Mouse (Mus musculus) T-cell, adult 2 months (primary cell): ENCODE data around the gene Samd8.

Source experiments
- DNase-seq: peaks from one replicate; pipeline ENCODE4 v3.0.0; 2022; ENCODE audit warnings: low spot score

The Samd8 gene

DNA sequence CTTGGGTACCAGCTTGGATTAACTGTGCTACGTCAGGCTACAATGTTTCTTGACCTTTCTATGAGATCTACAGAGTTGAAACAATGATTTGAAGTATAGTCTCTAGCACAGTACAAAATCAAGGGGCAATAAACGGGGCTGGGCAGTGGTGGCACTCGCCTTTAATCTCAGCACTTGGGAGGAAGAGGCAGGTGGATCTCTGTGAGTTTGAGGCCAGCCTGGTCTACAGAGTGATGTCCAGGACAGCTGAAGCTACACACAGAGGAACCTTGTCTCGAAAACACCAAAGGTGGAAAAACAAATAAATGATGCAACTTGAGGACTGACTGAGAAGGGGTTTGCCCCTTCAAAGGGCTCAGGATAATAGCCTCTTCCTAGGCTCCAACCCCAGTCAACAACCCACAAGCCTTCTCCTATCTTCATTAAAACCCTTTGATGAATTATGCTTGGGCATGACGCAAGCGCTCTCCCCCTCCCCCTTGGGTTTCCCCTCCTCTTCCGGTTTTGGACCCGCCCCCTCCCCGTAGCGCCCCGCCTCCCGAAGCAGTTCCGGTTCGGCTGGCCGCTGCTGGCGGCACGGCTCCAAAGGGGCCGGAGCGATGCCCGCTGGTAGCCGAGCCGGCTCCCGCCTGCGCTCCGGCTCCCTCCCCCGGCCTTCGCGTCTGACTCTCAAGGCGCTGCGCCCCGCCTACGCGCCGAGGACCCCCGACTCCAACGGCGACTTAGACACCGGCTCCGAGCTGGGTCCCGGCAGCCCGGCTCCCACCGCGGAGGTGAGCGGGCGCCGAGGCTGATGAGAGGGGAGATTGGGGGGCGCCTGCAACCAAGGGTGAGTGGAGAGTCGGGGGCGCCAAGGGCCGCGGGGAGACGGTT, at the start of gene Samd8:
TSS of gene Samd8 (plus strand) at position 524 of the 873 bp plus-strand sequence.
- DNase-seq, result peak; percentile 85

DNA sequence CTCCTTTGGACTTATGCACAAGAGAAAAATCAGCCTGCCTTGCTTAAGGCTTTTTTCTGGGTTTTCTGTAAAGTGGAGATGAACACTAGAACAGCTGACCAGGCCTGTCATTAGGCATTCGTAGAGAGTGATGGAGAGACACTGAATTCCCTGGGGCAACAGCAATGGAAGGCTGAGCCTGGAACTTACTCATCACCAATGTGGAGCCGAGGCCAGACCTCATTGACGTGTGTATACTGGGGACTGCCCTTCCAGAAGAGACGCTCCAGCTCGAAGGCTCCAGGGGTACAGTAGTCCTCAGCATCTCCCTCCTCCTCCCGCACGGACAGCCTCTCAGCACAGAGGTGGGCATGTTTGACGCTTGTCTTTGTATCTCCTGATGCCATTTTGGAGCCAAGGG, 47.6 kb upstream of the Samd8 start:
- DNase-seq, result no peak

DNA sequence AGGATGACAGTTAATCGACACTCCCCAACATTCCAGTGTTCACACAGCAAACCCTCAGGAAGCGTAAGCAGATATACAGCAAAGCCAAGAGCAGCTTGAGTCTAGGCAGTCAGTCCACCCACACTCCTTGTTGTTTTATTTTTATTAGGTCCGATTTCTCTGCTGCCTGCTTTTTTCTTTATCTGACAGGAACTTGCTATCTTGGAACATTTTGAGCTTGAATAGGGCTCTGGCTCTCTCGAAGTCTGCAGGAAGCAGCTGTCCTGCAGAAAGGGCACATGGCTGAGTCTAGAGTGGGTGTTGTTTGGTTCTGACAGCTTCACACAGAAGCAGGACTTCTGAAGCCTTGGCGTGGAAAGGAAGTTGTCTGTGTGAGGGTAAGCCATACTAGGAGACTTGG, 47.1 kb upstream of the Samd8 start:
- no peak for DNase-seq

DNA sequence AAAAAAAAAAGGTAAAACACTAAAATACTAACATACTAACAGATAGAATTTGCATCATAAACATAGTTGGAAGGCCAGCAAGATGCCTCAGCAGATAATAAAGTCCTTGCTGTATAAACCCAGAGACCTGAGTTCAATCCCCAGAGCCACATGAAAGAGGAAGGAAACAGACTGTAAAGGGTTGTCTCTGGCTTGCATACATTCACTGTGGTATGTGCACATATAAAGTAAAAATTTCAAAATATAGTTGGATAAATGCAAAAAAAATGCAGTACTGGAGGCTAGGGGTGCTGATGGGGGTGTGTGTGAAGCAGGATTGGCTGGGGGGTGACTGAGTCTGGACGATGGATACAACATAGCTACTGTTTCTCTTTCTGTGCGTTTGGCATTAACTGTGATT, 44.9 kb upstream of the Samd8 start:
- no peak for DNase-seq

DNA sequence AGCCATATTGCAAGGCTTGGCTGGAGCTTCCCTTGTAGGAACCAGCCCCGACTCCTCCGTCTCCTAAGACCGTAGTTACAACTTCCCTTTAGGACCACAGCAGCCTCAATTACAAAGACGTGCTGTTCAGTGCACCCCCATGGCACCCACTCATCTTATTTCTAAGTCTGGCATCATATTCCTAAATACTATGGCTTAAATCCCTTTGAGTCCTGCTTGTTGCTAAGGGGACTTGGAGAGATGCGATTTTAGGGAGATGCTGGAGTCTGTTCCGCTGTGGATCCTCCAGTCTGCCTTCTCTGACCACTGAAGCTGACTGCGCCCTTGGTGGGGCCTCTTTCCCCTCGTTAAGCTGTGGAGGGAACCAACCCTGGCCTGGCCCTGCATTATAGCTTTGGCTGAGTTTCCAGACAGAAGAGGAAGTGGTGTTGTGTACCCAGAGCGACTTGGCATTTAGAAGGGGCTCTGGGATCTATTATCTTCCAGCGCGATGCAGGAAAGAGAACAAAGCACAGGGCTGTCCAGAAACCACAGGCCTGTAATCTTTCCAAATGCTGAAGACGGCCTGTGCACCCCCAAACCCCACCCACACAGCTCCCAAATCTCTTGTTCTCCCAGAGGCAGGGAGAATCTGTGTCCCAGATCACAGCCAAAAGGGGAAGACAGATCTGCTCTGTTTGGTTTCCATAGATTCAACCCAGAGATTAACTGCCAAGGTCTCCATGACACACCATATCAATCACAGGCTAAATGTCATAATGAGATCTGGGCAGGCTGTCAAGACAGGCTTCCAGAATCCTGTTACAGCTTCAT, 43.4 kb upstream of the Samd8 start:
- DNase-seq, result no peak

DNA sequence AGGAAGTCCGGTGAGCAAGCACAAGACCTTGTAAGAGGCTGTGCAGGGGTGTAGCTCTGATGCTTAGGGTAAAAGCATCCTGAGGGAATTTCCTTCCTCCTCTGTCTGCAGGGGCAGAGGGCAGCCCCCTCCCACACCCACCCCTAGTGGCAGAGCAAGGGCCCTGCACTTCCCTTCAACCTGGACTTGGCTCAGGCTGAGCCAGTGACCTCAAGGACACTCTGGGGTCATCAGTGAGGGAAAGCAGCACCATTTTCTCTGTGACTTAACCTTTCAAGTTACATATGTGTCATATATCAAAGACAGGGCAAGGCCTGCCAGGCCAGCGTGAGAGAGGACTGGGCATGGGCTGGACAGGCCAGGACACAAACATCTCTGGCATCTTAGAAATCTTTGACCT, 40.8 kb upstream of the Samd8 start:
- DNase-seq, result no peak

DNA sequence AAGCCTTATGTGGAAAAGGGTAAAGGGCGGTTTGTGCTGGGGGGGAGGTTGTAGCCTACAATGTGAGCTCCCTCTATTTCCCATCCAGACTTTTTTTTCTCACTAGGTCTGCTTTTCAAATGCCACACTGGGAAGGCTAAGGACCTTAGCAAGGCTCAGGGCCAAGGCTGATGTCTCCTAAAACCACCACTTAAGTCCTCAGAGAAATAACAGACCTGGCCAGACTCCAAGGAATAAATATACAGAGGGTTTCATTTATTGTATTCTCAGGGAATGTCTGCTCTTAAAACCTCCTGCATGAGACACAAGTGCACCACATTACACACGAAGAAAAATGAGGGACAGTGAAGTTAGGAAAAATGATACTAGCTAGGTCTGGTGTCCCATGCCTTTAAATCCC, 39.1 kb upstream of the Samd8 start:
- no peak for DNase-seq

DNA sequence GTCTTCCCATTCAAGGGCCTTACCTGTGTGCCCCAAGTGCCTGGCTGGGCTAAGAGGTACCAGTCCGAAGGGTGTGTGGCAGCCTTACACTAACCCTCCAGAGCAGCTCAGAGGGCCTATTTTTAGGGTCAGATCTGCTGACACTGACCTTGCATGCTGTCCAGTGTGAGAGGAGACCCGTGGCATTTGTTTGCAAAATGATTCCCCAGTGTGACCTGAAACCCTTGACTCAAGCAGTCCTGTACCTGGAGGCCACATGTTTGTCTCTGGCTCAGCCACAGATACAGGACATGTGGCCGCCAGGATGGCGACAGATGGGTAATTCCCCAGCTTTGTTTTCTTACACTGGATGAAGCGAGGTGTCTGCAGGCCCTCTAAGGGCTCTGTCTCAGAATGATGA, 35.8 kb upstream of the Samd8 start, which contains the start of gene Dupd1:
TSS of gene Dupd1 (minus strand) at position 91 of the 400 bp plus-strand sequence.
- DNase-seq, result no peak

DNA sequence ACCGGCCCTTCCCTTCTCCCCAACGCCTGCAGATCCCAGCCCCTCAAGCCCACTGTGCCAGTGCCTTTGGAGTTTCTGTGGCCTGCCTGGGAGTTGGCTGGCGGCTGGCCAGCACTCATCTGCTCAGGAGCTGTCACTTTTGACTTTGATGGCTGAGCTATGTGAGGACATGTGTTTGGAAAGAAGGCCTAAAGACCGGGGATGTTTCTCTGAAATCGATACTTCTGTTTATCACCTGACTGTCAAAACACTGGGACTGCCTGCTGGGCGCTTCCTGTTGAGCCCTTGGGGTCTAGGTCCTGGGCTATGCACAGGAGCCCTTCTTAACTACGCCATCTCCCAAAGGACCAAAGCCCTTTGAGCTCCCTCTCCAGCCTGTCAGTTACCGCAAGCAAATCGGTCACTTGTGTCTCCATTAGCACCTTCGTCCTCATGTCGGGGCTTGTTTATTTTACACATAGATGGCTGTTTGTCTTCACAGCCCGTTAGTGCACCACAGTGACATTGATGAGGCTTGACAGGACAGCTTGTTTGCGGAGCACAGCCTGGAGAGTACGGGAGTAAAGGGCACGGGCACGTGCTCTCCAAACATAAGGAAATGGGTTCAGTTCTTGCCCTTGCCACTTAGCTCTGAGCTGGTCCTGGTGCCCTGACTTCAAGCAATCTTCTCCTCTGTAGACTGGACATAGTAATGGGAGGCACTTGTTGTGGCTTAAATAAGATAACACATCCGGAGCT, 30.5 kb upstream of the Samd8 start:
- DNase-seq, result no peak

DNA sequence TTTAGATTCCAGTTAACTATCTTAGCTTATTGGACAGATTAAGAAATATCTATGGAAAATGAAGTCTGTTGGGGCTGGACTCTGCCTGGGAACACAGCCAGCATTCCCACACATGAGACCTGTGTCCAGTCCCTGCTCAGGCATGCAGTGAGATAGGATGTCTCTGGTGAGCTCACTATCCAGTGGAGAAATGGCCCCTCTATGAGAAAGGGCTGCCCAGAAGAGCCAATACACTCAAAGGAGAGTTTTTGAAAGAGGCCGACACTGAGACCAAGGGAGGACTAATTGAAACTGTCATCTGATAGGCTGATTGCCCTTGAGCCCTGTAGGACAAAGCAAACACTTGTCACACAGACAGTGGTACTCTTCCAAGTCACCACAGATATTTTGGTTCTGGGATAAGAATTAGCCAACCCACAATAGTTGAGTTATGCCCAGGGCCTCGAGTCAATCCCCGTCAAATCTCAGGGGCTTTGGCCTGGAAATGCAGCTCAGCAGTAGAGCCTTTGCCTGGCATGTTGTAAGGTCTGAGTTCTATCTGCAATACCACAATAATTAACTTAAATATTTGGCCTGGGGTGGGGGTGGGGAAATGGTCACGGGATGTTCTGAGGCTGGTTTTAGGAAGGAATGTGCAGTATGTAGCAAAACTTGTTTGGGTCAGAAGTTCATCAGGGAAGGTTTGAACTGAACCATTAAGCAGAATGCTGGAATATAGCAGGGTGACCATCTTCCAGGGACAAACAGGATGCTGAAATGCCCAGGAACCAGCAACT, 29.7 kb upstream of the Samd8 start:
- DNase-seq, result no peak

DNA sequence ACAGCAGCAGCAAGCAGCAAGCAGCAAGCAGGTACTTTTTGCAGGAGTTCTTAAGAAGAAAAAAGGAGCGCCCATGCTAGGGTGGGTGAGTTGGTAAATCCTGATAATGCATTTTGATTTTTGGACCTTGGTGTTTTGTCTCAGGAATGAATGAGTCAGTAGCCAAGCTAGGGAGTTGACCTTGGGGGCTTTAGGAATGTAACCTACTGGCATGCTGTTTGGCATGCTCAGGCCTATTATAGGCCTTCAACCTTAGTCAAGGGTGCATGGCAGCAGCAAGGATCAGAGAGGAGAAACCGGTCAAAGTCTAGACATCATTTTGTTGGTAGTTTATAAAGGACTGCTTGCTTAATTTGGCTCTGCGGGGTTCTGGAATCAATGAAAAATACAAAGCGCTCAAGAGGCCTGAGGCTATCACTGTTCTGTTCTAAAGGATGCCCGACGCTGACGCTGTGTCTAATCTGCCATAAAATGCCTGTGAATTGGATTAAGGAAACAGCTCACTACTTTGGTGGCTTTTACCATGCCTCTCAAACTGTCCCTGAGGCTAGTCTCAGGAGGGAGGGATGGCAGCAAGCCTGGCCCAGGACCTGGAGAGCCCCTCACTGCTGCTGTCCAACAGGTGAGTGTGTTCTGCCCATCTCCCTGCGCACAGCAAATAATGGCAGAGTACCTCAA, 28.2 kb upstream of the Samd8 start:
- no peak for DNase-seq

DNA sequence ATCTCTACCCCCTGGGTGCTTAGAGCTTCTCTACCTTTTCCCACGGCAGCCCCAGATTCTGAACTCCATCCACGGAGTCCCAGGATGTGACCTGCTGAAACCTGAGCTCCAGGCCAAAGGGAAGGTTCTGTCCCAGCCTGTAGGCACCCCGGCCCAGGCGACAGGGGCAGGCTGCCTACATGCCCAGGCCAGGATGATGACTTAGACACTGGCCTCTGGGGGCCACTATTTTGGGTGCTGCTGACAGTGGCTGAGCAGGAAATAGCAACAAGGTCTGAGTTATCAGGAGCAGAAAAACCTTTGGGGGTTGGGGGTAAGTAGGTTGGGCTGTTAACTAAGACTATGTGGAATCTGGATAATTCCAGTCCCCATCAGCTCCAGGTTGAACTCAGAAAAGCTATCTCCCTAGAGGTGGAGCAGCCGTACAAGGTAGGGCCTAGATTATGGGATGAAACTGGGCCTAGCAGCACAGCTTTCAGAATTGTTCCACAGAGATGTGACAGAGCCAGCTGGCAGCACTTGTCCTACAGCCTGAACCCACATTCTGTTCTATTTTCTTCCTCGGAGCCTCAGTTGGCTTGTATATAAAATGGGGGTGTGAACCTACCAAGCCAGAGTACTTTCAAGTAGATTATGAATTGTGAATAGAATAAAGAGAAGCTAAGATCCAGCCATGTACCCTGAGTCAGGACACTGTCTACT, 21.1 kb upstream of the Samd8 start:
- DNase-seq, result no peak

DNA sequence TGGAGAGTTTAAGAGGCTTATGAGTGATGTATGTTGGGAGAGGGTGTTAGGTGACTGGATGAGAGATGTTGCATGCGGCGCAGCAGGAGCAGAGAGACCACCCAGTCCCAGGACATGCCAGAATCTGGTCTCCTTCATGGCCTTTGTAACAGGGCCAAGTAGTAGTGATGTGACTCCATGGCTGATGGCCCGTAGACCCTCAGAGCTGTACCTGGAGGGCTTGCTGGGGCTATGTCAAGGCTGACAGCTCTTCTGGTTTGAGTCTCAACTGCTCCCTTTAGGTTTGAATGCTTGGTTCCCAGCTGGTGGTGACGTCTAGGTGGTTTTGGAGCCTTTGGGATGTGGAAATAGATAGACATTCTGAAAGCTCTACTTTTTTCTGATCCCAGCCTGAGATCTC, 20.4 kb upstream of the Samd8 start:
- no peak for DNase-seq

DNA sequence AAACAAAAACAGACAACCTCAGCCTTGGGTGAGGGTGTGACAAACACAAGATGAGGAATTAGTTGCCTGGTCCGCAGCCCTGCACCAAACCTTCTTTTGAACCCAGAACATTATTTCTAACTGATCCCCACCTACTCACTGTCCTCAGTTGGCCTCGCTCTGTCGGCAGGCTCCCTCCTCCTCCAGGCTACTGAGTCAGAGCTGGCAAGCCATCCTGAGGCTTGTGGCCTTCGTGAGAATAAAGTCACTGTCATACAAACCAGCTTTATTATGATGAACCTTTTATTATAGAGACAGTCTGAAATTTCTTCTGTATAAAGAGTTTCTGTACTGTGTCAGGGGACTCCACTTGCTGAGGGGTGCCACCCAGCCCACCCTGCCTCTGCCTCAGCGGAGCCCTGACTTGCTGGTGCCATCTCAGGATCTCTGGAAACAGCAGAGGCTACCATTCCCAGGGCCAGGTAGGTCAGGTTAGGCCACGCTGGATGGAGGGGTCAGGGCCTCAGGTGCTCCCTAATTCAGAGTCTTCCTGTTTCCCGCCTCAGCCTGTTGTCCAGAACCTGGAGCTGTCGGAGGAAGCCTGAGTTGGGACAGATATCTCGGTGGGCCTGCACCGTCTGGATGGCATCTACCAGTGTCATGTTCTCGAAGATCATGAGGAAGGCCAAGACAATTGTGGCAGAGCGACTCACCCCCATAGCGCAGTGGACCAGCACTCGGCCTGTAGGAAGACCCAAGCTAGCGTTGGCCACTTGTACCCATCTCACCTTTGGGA, 17.0 kb upstream of the Samd8 start:
- DNase-seq, result no peak

DNA sequence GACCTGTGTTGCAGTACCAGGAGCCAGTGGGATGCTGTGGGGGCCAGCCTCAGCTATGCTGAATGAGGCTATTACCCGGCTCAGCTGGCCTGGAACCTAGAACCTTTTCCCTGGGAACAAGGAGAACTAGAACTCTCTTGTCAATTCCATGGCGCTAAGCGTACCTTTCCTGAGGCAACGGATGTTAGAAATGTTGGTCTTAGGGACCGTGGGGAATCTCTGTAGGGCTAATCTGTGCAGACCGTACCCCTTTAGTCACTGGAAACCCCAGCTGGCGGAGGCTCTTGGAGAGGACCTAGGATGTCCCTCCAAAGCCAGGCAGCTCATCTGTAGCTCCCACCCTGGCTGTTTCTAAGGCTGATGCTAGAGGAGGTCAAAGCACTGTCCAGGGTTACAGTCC, 10.0 kb upstream of the Samd8 start:
- no peak for DNase-seq

DNA sequence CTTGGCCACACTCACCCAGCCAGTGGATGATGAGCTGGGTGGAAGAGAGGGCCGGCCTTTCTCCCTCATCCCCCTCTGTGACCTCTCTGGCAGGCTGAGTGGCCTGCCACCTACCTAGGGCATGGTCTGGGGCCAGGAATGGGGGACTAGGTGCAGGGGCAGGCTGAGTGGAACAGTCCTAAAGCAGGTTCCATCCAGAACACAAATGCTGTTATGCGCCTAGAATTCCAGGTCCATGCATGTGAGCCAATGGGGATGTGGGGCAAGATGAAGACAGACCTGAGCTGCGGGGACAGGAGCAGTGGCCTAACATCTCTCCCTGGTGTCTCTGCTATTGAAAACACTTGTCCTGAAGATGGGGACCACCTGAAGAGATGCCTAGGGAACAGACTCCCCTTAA, 9.0 kb upstream of the Samd8 start:
- no peak for DNase-seq

DNA sequence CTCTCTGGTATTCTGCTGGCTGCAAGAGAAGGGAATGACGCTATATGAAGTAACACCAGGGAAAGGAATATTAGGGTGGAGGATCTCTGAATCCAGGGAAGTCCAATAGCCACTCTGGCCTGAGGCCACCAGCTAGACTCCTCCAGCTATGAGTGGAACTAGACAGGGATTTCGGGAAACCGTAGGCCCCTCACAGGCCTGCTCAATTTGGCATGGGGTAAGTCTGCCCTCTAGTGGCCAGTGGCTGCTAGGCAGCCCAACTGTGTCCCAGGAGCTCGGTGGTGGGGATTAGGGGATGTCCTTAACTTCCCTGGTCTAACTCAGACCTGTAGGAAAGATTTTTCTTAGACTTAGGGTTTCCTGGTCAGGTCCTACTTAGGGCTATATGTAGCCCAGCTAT, 8.5 kb upstream of the Samd8 start:
- DNase-seq, result peak; percentile 56

DNA sequence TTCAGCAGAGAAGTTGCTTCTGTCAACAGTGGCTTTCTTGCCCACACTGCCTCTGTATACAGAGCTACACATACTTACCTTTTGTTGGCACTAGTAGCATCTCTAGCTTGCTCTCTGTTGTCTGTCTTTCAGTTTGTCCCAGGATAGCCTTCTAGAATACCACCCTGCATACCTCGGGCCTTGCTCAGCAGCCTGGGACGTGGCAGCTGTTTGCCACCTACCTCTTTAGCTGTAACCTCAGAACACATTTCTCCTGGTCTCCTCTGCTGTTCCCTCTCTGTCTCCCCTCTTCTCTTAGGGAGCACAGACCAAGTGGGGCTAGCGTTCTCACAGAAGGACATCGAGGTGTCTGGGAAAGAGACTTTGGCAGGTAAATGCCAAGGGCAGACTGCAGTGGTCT, 7.9 kb upstream of the Samd8 start:
- no peak for DNase-seq

DNA sequence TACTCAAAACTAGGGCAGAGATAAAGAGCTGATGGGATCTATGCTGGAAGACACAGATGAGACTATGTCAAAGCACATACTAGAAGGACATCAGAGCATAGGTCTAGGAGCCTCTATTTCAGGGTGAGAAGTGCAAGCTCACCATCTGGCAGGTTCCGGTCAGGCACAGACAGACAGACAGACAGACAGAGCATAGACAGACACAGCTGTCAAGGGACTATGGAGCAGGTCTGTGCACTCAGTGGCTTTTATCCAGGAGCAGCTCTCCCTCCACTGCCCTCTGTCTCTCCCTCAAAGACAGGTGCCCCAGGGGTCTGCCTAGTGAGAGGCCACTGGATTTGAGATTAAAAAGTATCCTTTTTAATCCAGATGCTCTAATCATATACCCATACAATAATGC, 6.2 kb upstream of the Samd8 start:
- no peak for DNase-seq

DNA sequence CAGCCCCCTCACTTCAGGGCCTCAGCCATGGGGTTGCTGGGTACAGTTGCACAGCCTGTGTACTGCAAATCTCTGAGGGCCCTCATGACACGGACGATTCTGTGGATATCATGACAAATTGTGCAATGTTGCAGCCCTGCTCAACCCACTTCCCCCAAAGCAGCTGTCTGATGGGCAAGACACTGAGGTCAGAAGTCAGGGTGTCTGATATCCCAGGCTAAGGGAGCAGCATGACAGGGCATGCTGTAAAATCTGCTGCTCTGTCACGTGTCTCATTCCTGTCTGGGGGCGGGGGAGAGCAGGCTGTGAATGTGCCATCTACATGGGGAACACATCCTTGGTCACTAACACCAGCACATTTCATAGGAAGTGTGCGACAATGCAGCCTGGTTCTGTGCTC, 5.2 kb upstream of the Samd8 start:
- no peak for DNase-seq
